ENCODE assay signal across 9 mouse cellular contexts in genomic region chr8:85379142-85379781, GRCm38 (mm10). TPM values are rescaled to one million over a fixed set of nuclear protein-coding genes. Genes with fewer than 3 reads are reported as not detected.
DNase-seq lines count a peak whose midpoint lies in the region; ATAC-seq lines count a peak whose summit lies in the region.
"Had no signal": no experiment of that assay in that cellular context is flagged by ENCODE, and none has a peak within 500 bp of the region (broad histone marks: within the 10 kb centered on the region; RNA-seq: fewer than 3 reads in every experiment).

No protein-coding gene starts in this region.

- H3K36me3 ChIP-seq in forebrain, embryonic 10.5 days (replicated peaks) = no peaks in the 10 kb centered on the region

- ATAC-seq in monocyte, adult 5-6 weeks (replicated peaks; ENCODE audit: insufficient number of reproducible peaks, low FRiP score, low TSS enrichment, poor library complexity, severe bottlenecking) = no peak
- ATAC-seq: Patski had no signal

- no peaks in the 10 kb centered on the region for H3K9me3 ChIP-seq in forebrain, embryonic 10.5 days

- no peak overlapping the region for H3K27ac ChIP-seq in forebrain, embryonic 10.5 days

- no peak overlapping the region for H3K4me3 ChIP-seq in forebrain, embryonic 10.5 days

- WGBS in forebrain, embryonic 10.5 days = 45% methylated on average over 2 of the region's 2 CpGs

- H3K27me3 ChIP-seq in forebrain, embryonic 10.5 days (ENCODE audit: poor library complexity, severe bottlenecking) = no peaks in the 10 kb centered on the region
- H3K27me3 ChIP-seq: Patski had no signal

- H3K4me1 ChIP-seq in forebrain, embryonic 10.5 days = peaks cover 15% of the 10 kb centered on the region

- DNase-seq in ovary, postnatal 14 days (ENCODE audit: low spot score) = peak; percentile 43
- no peak for DNase-seq in ovary, postnatal 36 days (ENCODE audit: low spot score)
- peak; percentile 68 to 71 for DNase-seq in heart, adult 18-20 months
- peak; percentile 78 for DNase-seq in kidney, postnatal 10 days
- DNase-seq in lung, postnatal 25 days (ENCODE audit: low spot score) = peak; percentile 88
- DNase-seq in cerebellum, adult 11-12 months = no peak
- no peak for DNase-seq in forebrain, embryonic 10.5 days (ENCODE audit: extremely low spot score, low spot score)

RNA-seq across cellular contexts. Expression of gene Mylk3, which starts 6.9 kb away (rescaled TPM):
- total RNA-seq in heart, adult 18-20 months (2021) = 100 to 1,000 TPM; 473 to 486 TPM
- total RNA-seq in monocyte, adult 5-6 weeks (2017) = 0.10 to 13.1 TPM (median 7.9 TPM) in 3 replicates
- polyA plus RNA-seq in forebrain, embryonic 10.5 days (2016; fragmentation: Nextera tagmentation; extraction: Ambion mirVana) = 0.58 and 0.63 TPM in 2 replicates
- polyA plus RNA-seq: Patski had no signal

RNA-seq across cellular contexts. Expression of gene 4921524J17Rik, which starts 53.4 kb away (rescaled TPM):
- total RNA-seq in heart, adult 18-20 months (2021) = 10 to 100 TPM; 18.1 to 19.4 TPM
- total RNA-seq in monocyte, adult 5-6 weeks (2017) = 22.8 to 81.0 TPM (median 62.0 TPM) in 3 replicates
- polyA plus RNA-seq in forebrain, embryonic 10.5 days (2016; fragmentation: Nextera tagmentation; extraction: Ambion mirVana) = 37.6 and 38.8 TPM in 2 replicates

Comparison
In these comparisons a context has a peak if more than half of its experiments do, and no peak if none do; other contexts are left out.
1. DNase-seq: peak in ovary, postnatal 14 days (single experiment), heart, adult 18-20 months (2 of 2), kidney, postnatal 10 days (single experiment) and lung, postnatal 25 days (single experiment); none in ovary, postnatal 36 days (single experiment), cerebellum, adult 11-12 months (single experiment) and forebrain, embryonic 10.5 days (single experiment).
2. RNA of gene Mylk3, which starts 6.9 kb away (total RNA-seq): 473 to 486 TPM in heart, adult 18-20 months; 0.10 to 13.1 TPM in monocyte, adult 5-6 weeks; every median in the first group is over 10 times any median in the second.